Mouse (Mus musculus): ENCODE data around the gene Trp53inp2. TPM values are rescaled to one million over a fixed set of nuclear protein-coding genes. Genes with fewer than 3 reads are reported as not detected.

Gene Trp53inp2
- polyA plus RNA-seq (2021; fragmentation: Nextera tagmentation), result 114 and 153 TPM in 2 replicates
- long read RNA-seq, experiment 1, transcript Trp53inp2-201 (4 exons, 3,979 nt), result major isoform, 7 of 46 reads
- long read RNA-seq, experiment 1, partial matches to known transcripts, result 34 of 46 reads
- long read RNA-seq, experiment 1, other reads (novel, unspliced or antisense), result 5 of 46 reads
- long read RNA-seq, experiment 2, transcript Trp53inp2-201 (4 exons, 3,979 nt), result major isoform, 110 of 267 reads
- long read RNA-seq, experiment 2, transcript Trp53inp2-205 (4 exons, 740 nt), result minor isoform, 6 of 267 reads
- long read RNA-seq, experiment 2, partial matches to known transcripts, result 0 of 267 reads
- long read RNA-seq, experiment 2, other reads (novel, unspliced or antisense), result 151 of 267 reads

GRCm38 (mm10) chr2:155380261-155381059 lies at the start of gene Trp53inp2:
Gene Trp53inp2, plus strand, starts transcription at chr2:155381059.

GRCm38 (mm10) chr2:155356971-155357591 lies 23.8 kb upstream of the Trp53inp2 start, which contains the start of gene Pigu:
Gene Pigu, minus strand, starts transcription at chr2:155357430.

Small RNA genes lying within 50 kb of the gene (microRNA-seq; reads per million reads assigned to microRNA genes)
- not detected for gene Mir695

Other genes with a start within 250 kb of the Trp53inp2 start
- gene Itch, start 247.6 kb upstream of the Trp53inp2 start, polyA plus RNA-seq (2021; fragmentation: Nextera tagmentation), result 14.9 and 19.7 TPM in 2 replicates
- gene Dynlrb1, start 144.5 kb upstream of the Trp53inp2 start, polyA plus RNA-seq (2021; fragmentation: Nextera tagmentation), result 730 and 774 TPM in 2 replicates
- 789 and 886 TPM in 2 replicates for gene Map1lc3a, start 104.8 kb upstream of the Trp53inp2 start, polyA plus RNA-seq (2021; fragmentation: Nextera tagmentation)
- gene Pigu, start 23.6 kb upstream of the Trp53inp2 start, polyA plus RNA-seq (2021; fragmentation: Nextera tagmentation), result 12.1 and 12.5 TPM in 2 replicates
- gene Ncoa6, start 92.8 kb downstream of the Trp53inp2 start, polyA plus RNA-seq (2021; fragmentation: Nextera tagmentation), result 6.0 and 6.3 TPM in 2 replicates
- gene Acss2, start 136.9 kb downstream of the Trp53inp2 start, polyA plus RNA-seq (2021; fragmentation: Nextera tagmentation), result 33.6 and 34.2 TPM in 2 replicates
- gene Ggt7, start 137.2 kb downstream of the Trp53inp2 start, polyA plus RNA-seq (2021; fragmentation: Nextera tagmentation), result 69.8 and 70.5 TPM in 2 replicates
- 13.4 and 16.8 TPM in 2 replicates for gene Gss, start 211.8 kb downstream of the Trp53inp2 start, polyA plus RNA-seq (2021; fragmentation: Nextera tagmentation)
- gene Myh7b, start 230.2 kb downstream of the Trp53inp2 start, polyA plus RNA-seq (2021; fragmentation: Nextera tagmentation), result 0.83 and 1.4 TPM in 2 replicates